Mouse (Mus musculus): ENCODE data around the gene Fam76a. TPM values are rescaled to one million over a fixed set of nuclear protein-coding genes. Genes with fewer than 3 reads are reported as not detected.
A peak's percentile ranks its signal among the peaks of the same experiment; 100 is the strongest.

The Fam76a gene
- total and polyA plus RNA-seq, 2 experiments from 2014 or later, result 19.7 to 39.6 TPM

DNA sequence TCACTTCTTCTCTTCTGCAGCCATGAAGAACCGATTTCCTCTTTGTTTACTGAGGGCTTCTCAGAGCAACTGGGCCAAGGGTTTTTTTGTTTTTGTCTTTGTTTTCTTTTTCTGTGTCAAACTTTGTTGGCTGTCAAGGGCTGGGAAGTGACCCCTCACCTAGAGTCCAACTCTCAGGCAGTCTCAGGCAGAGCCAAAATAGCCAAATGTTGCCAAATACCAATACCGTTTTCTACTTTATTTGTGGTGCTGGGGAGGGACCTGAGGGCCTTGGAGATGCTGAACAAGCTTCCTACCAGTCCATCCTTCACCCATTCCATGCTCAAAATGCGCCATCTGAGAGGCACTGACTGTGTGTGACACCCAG lies 37.3 kb upstream of the Fam76a start:
- H3K4me2 ChIP-seq (ENCODE audit: low read depth, low read length), result no peak overlapping the region
- H3K27ac ChIP-seq (ENCODE audit: low read depth), result peak overlapping the region; percentile 94
- ATAC-seq (ENCODE audit: insufficient read depth, low read depth), result no peak
- H3K4me3 ChIP-seq (ENCODE audit: low read depth, low read length), result no peak overlapping the region
- TF ChIP-seq EP300 (IDR thresholded peaks at IDR 0.05; ENCODE audit: low read depth) (peak; percentile 14; the same call in 1 of the 2 replicates), CTCF (IDR thresholded peaks at IDR 0.05; ENCODE audit: low read depth) (no peak)
- H3K9me3 ChIP-seq (replicated peaks; ENCODE audit: control insufficient read depth, low read length), result no peaks in the 10 kb centered on the region
- H3K4me1 ChIP-seq (ENCODE audit: control insufficient read depth, insufficient read depth), result peaks cover 54% of the 10 kb centered on the region
- H3K9ac ChIP-seq (replicated peaks; ENCODE audit: low read depth, low read length), result no peak overlapping the region
- WGBS, result 52% methylated on average over 3 of the region's 3 CpGs
- DNase-seq (ENCODE audit: low spot score), result no peak
- no peaks in the 10 kb centered on the region for H3K36me3 ChIP-seq (replicated peaks; ENCODE audit: control insufficient read depth, insufficient read depth, low read length)
- H3K27me3 ChIP-seq (ENCODE audit: control insufficient read depth, insufficient read depth, low read length), result no peaks in the 10 kb centered on the region

DNA sequence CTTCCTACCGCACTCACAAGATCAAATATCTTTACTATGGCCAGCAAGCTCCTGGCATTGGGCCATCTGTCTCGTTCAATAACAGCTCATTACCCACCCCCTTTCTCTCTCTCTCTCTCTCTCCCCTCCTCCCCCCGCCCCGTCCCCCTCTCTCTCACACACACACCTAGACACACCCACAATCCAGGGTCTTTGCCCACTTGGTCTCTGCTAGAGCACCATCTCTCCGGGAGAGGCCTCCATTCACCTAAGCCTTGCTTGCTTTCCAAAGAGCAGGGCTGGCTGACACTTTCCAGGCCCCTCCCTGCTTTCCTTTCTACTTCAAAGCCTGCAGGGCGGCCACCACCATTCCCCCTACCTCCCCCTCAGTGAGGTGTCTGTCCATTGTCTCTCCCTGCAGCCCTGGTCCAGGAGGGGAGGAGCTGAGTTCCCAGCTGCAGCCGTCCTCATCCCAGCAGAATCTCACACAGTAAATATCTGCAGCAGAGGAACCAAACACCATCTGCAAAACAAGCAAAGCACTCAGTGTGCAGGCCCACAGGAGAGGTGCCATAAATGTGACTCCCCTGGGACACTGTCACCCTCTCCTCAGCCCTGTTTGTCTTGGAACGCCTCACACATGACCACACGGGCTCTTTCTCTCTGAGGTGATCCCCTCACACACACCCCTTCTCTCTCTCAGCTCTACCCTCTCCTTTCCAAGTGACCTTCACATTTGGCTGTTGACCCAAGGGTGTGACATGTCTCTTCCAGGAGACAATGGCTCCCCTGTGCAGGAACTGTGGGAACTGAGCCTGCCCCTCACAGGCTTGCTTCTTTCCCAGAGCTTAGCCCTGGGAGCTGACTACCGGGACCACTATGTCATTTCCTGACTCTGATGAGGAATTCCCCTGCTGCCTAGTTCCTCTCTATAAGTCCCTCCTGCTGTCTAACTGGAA lies 36.7 kb upstream of the Fam76a start:
- peaks cover 54% of the 10 kb centered on the region for H3K4me1 ChIP-seq (ENCODE audit: control insufficient read depth, insufficient read depth)

DNA sequence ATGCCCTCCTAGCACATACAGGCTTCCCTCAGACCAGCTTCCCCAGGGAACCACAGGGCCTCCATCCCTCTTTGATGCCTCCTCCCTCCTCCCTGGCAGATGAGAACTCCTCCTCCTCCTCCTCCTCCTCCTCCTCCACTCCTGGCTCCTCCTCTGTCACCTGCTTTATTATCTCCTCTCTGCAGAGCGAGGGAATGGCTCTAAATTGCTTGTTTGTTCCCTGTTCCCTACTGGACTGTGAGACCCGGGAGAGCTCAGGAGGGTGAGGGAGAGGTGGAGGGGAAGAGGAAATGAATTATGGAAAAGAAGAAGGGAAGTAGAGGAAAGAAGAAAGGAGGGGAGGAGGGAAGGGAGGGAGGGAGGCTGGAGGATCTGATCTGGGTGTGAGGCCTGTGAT lies 33.0 kb upstream of the Fam76a start:
- no peak overlapping the region for H3K4me3 ChIP-seq (ENCODE audit: low read depth, low read length)
- H3K27me3 ChIP-seq (ENCODE audit: control insufficient read depth, insufficient read depth, low read length), result no peaks in the 10 kb centered on the region
- 10% methylated on average over 2 of the region's 2 CpGs for WGBS
- ATAC-seq (ENCODE audit: insufficient read depth, low read depth) (no peak), DNase-seq (ENCODE audit: low spot score) (no peak)
- 0 out of 2 replicates have a peak overlapping the region, but pooled peaks have one; percentile 4 for H3K27ac ChIP-seq (ENCODE audit: low read depth)
- TF ChIP-seq EP300 (IDR thresholded peaks at IDR 0.05; ENCODE audit: low read depth) (no peak), CTCF (IDR thresholded peaks at IDR 0.05; ENCODE audit: low read depth) (no peak)
- no peaks in the 10 kb centered on the region for H3K9me3 ChIP-seq (replicated peaks; ENCODE audit: control insufficient read depth, low read length)
- peaks cover 32% of the 10 kb centered on the region for H3K4me1 ChIP-seq (ENCODE audit: control insufficient read depth, insufficient read depth)
- H3K36me3 ChIP-seq (replicated peaks; ENCODE audit: control insufficient read depth, insufficient read depth, low read length), result no peaks in the 10 kb centered on the region
- no peak overlapping the region for H3K4me2 ChIP-seq (ENCODE audit: low read depth, low read length)
- no peak overlapping the region for H3K9ac ChIP-seq (replicated peaks; ENCODE audit: low read depth, low read length)

More for the DNA sequence above, 36.7 kb upstream of the Fam76a start:
- TF ChIP-seq CTCF (IDR thresholded peaks at IDR 0.05; ENCODE audit: low read depth) (no peak), EP300 (IDR thresholded peaks at IDR 0.05; ENCODE audit: low read depth) (peak; percentile 50; the same call in 1 of the 2 replicates)
- no peak overlapping the region; the same call in 1 of the 2 replicates for H3K9ac ChIP-seq (replicated peaks; ENCODE audit: low read depth, low read length)
- H3K9me3 ChIP-seq (replicated peaks; ENCODE audit: control insufficient read depth, low read length), result no peaks in the 10 kb centered on the region
- H3K27me3 ChIP-seq (ENCODE audit: control insufficient read depth, insufficient read depth, low read length), result no peaks in the 10 kb centered on the region
- no peaks in the 10 kb centered on the region for H3K36me3 ChIP-seq (replicated peaks; ENCODE audit: control insufficient read depth, insufficient read depth, low read length)
- H3K27ac ChIP-seq (ENCODE audit: low read depth), result peak overlapping the region; percentile 94
- DNase-seq (ENCODE audit: low spot score), result peak; percentile 77
- 12% methylated on average over 10 of the region's 10 CpGs for WGBS
- ATAC-seq (ENCODE audit: insufficient read depth, low read depth), result peak; percentile 70
- no peak overlapping the region for H3K4me3 ChIP-seq (ENCODE audit: low read depth, low read length)
- peak overlapping the region; percentile 20; the same call in 1 of the 2 replicates for H3K4me2 ChIP-seq (ENCODE audit: low read depth, low read length)

DNA sequence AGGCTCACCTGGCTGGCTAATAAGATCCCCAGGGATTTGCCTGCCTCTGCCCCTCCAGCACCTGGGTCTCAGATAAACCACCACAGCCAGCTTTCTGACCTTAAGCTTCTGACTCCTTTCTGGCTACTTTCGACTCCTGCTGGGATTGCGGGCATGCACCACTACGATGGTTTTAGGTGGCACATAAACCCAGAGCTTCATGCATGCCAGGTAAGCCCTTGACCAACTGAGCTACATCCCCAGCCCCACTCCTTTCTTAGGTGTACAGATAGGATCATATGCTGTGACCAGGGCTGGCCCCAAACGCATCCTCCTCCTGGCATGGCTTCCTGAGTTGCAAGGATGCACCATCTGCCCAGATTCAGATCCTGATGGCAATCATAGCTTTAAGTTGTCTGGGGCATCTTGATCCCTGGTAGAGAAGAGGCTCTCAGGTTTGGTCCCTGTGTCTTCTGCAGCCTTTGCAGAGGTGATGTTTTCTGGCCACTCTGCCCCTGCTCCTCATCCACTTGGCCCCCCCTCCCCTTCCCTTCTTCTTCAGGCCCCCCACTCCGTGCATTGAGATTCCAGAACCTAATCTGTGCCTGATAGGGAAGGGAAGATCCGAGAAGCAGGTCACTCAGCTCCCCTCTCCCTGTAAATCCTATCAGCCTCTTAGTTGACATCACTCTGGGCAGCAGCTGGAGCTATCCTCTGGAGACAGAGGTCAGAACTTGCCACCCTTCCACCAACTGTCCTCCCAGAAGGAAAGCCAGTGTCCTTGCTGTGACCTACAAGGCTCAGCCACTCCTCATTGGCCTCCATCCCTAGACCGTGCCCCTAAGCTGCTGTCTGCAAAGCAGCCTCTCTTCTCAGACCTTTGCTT lies 32.4 kb upstream of the Fam76a start:
- no peak overlapping the region for H3K9ac ChIP-seq (replicated peaks; ENCODE audit: low read depth, low read length)
- TF ChIP-seq EP300 (IDR thresholded peaks at IDR 0.05; ENCODE audit: low read depth) (no peak), CTCF (IDR thresholded peaks at IDR 0.05; ENCODE audit: low read depth) (no peak)
- no peak overlapping the region for H3K4me3 ChIP-seq (ENCODE audit: low read depth, low read length)
- DNase-seq (ENCODE audit: low spot score) (no peak), ATAC-seq (ENCODE audit: insufficient read depth, low read depth) (no peak)
- H3K4me1 ChIP-seq (ENCODE audit: control insufficient read depth, insufficient read depth), result peaks cover 25% of the 10 kb centered on the region
- H3K9me3 ChIP-seq (replicated peaks; ENCODE audit: control insufficient read depth, low read length), result no peaks in the 10 kb centered on the region
- H3K27me3 ChIP-seq (ENCODE audit: control insufficient read depth, insufficient read depth, low read length), result no peaks in the 10 kb centered on the region
- no peaks in the 10 kb centered on the region for H3K36me3 ChIP-seq (replicated peaks; ENCODE audit: control insufficient read depth, insufficient read depth, low read length)
- no peak overlapping the region for H3K4me2 ChIP-seq (ENCODE audit: low read depth, low read length)
- H3K27ac ChIP-seq (ENCODE audit: low read depth), result 0 out of 2 replicates have a peak overlapping the region, but pooled peaks have one; percentile 4
- 54% methylated on average over 7 of the region's 7 CpGs for WGBS

- ATAC-seq (ENCODE audit: insufficient read depth, low read depth) (no peak), DNase-seq (ENCODE audit: low spot score) (no peak)
- Histone ChIP-seq H3K36me3 (replicated peaks; ENCODE audit: control insufficient read depth, insufficient read depth, low read length) (no peaks in the 10 kb centered on the region), H3K4me1 (ENCODE audit: control insufficient read depth, insufficient read depth) (peaks cover 23% of the 10 kb centered on the region), H3K9me3 (replicated peaks; ENCODE audit: control insufficient read depth, low read length) (no peaks in the 10 kb centered on the region), H3K9ac (replicated peaks; ENCODE audit: low read depth, low read length) (no peak overlapping the region), H3K27me3 (ENCODE audit: control insufficient read depth, insufficient read depth, low read length) (no peaks in the 10 kb centered on the region), H3K4me2 (ENCODE audit: low read depth, low read length) (no peak overlapping the region), H3K4me3 (ENCODE audit: low read depth, low read length) (no peak overlapping the region), H3K27ac (ENCODE audit: low read depth) (no peak overlapping the region)
- TF ChIP-seq EP300 (IDR thresholded peaks at IDR 0.05; ENCODE audit: low read depth) (no peak), CTCF (IDR thresholded peaks at IDR 0.05; ENCODE audit: low read depth) (no peak)
- WGBS, result 74% methylated on average over 2 of the region's 2 CpGs
Observed at GRCm38 (mm10) chr4:132950999-132951398, 28.6 kb upstream of the Fam76a start.
